Mouse (Mus musculus) CH12.LX (cell line): ENCODE results near the gene Ran.

Source experiments
- CTCF ChIP-seq, 2 experiments: IDR thresholded peaks in 1 of 2; conservative IDR thresholded peaks in 1 of 2; 2 replicates each; pipeline ENCODE4 v1.5.1; 2011 to 2012; ENCODE audit warnings: low read depth in 2 of 2, low read length in 2 of 2, improper control_type of control experiment in 1 of 2, inconsistent platforms in 1 of 2, mild to moderate bottlenecking in 1 of 2, moderate library complexity in 1 of 2
- E2F4 ChIP-seq: IDR thresholded peaks from 2 replicates; pipeline ENCODE4 v1.6.1; 2011; ENCODE audit warnings: low read depth, low read length, improper control_type of control experiment; ENCODE audit not compliant: insufficient replicate concordance
- EP300 ChIP-seq: IDR thresholded peaks from 2 replicates; pipeline ENCODE4 v1.6.1; 2011; ENCODE audit warnings: low read length, improper control_type of control experiment
- HCFC1 ChIP-seq: IDR thresholded peaks from 2 replicates; pipeline ENCODE4 v1.6.1; 2012; ENCODE audit warnings: low read depth, mild to moderate bottlenecking, inconsistent platforms, low read length, improper control_type of control experiment
- JUN ChIP-seq: IDR thresholded peaks from 2 replicates; pipeline ENCODE4 v1.6.1; 2011; ENCODE audit warnings: low read depth, mild to moderate bottlenecking, low read length, improper control_type of control experiment, moderate library complexity; ENCODE audit not compliant: insufficient read depth
- MAX ChIP-seq: IDR thresholded peaks from 2 replicates; pipeline ENCODE4 v1.6.1; 2011; ENCODE audit warnings: low read length, improper control_type of control experiment
- MEF2A ChIP-seq: IDR thresholded peaks from 2 replicates; pipeline ENCODE4 v1.6.1; 2014; ENCODE audit warnings: low read depth, mild to moderate bottlenecking, inconsistent platforms, low read length, improper control_type of control experiment, borderline replicate concordance
- MXI1 ChIP-seq: IDR thresholded peaks from 2 replicates; pipeline ENCODE4 v1.6.1; 2011; ENCODE audit warnings: mild to moderate bottlenecking, low read depth, low read length, improper control_type of control experiment
- POLR2A ChIP-seq: IDR thresholded peaks from 2 replicates; pipeline ENCODE4 v1.6.1; 2011; ENCODE audit warnings: low read depth, mild to moderate bottlenecking, improper control_type of control experiment, low read length
- SMC3 ChIP-seq: IDR thresholded peaks from 2 replicates; pipeline ENCODE4 v1.6.1; 2011; ENCODE audit warnings: low read depth, low read length, improper control_type of control experiment
- TCF12 ChIP-seq: IDR thresholded peaks from 2 replicates; pipeline ENCODE4 v1.6.1; 2014; ENCODE audit warnings: low read depth, mild to moderate bottlenecking, inconsistent platforms, low read length, improper control_type of control experiment
- ZMIZ1 ChIP-seq: IDR thresholded peaks from 2 replicates; pipeline ENCODE4 v1.6.1; 2012; ENCODE audit warnings: low read depth, mild to moderate bottlenecking, inconsistent platforms, low read length, improper control_type of control experiment
- ZNF384 ChIP-seq: IDR thresholded peaks from 2 replicates; pipeline ENCODE4 v1.6.1; 2012; ENCODE audit warnings: low read depth, low read length, improper control_type of control experiment, inconsistent platforms

- TF ChIP-seq CTCF (conservative IDR thresholded peaks at IDR 0.05 in 1 of 2, IDR thresholded peaks at IDR 0.05 in 1 of 2; ENCODE audit: low read depth in 2 of 2, low read length in 2 of 2), result no peak
- TF ChIP-seq E2F4, result no peak
- TF ChIP-seq ZNF384, result no peak
- no peak for TF ChIP-seq HCFC1
- no peak for TF ChIP-seq EP300
- TF ChIP-seq MXI1, result no peak
- TF ChIP-seq JUN, result no peak
- TF ChIP-seq POLR2A, result peak; percentile 8; the same call in 1 of the 2 replicates
- TF ChIP-seq MAX, result no peak
- no peak for TF ChIP-seq ZMIZ1
- no peak for TF ChIP-seq SMC3
- TF ChIP-seq TCF12, result no peak
- TF ChIP-seq MEF2A, result no peak
Measured at GRCm38 (mm10) chr5:129025725-129026124, 5.9 kb downstream of the Ran start.
